Mouse (Mus musculus): ENCODE measurements at regions not wholly inside any gene's neighbourhood (a gene's known extent, or its start where the extent isn't known, plus 50 kb on each side); places are given as distances from the start of the nearest gene placed in this dataset.

DNA sequence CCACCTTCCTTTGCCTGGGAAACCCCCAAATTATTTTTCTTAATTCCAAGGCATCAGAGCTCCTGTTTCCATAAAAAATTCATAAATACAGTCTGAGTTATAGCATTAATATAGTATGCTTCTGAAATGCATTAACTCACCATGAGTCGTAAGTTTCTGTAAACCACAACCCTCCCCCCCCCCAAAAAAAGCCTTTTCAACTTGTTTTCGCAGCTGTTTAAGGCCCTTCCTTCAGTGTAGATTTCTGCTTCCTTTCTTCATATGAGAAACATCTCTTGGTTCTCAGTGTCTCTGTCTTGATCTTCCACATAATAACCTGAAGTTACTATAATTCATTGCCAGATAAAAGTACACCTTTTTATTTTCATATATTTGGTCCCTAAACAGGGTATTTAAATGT is 1320.3 kb downstream of the Zfp704 start:
- TF ChIP-seq POLR2A (IDR thresholded peaks at IDR 0.05; ENCODE audit: insufficient read depth, low read depth, low read length) (no peak), EP300 (IDR thresholded peaks at IDR 0.05; ENCODE audit: insufficient read depth, low read depth, low read length) (no peak)

Data from heart, adult 2 months (tissue).